Mouse (Mus musculus): ENCODE measurements at regions not wholly inside any gene's neighbourhood (a gene's known extent, or its start where the extent isn't known, plus 50 kb on each side); places are given as distances from the start of the nearest gene placed in this dataset.

DNA sequence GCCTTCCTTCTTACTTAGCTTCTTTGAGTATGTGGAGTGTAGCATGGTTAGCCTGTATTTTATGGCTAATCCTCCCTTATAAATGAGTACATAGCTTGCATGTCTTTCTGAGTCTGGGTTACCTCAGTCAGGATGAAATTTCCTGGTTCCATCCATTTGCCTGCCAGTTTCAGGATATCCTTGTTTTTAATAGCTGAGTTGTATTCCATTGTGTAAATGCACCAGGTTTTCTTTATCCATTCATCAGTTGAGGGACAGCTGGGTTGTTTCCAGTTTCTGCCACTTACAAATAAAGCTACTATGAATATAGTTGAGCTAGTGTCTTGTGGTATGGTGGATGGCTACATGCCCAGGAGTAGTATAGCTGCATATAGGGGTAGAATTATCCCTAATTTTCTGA lies 80.7 kb upstream of the E030018B13Rik start:
- TF ChIP-seq MAFK (IDR thresholded peaks at IDR 0.05; ENCODE audit: insufficient read depth, low read depth, low read length) (no peak), ZC3H11A (IDR thresholded peaks at IDR 0.05; ENCODE audit: borderline replicate concordance, low read depth, low read length) (no peak), HCFC1 (IDR thresholded peaks at IDR 0.05; ENCODE audit: borderline replicate concordance, insufficient read depth, low read length) (no peak)
